Mouse (Mus musculus): ENCODE results near the gene Atp6v0a2. TPM values are rescaled to one million over a fixed set of nuclear protein-coding genes. Genes with fewer than 3 reads are reported as not detected.
"Not testable (repeated sequence)": the region's sequence is repeated elsewhere in the genome, so short reads cannot be mapped to it uniquely, and the experiment has no call there.

Gene Atp6v0a2
- polyA plus RNA-seq, 1 experiment from 2014 or later: 13.1 TPM

DNA sequence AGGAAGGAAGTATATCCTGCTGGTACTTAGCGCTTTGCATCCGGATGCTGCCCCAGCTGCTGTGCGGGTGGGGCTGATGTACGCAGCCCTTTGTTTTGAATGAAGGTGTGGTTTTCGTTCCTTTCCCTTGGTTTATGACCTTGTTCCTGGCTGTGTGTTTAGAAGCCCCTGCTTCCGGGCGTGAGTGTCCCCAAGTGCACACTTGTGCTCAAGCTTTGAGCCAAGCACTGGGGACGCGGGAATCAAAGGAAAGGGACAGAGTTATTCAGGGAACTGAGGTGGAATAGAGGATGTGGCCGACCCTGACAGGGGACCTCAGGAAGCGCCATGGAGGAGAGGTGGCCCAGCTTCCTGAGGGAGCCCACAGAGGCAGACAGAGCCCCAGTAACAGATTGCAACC is 13.7 kb upstream of the Atp6v0a2 start:
- no peaks in the 10 kb centered on the region for H3K27me3 ChIP-seq
- WGBS (ENCODE audit: insufficient replicate concordance): 36% methylated on average over 11 of the region's 11 CpGs
- no peak overlapping the region for H3K4me3 ChIP-seq (replicated peaks)
- H3K36me3 ChIP-seq (replicated peaks): no peaks in the 10 kb centered on the region
- H3K4me2 ChIP-seq: no peak overlapping the region
- no peaks in the 10 kb centered on the region for H3K4me1 ChIP-seq (replicated peaks)
- no peaks in the 10 kb centered on the region for H3K9me3 ChIP-seq (replicated peaks)
- no peak overlapping the region for H3K27ac ChIP-seq (replicated peaks)
- ATAC-seq (ENCODE audit: insufficient read depth): no peak
- H3K9ac ChIP-seq: no peak overlapping the region

DNA sequence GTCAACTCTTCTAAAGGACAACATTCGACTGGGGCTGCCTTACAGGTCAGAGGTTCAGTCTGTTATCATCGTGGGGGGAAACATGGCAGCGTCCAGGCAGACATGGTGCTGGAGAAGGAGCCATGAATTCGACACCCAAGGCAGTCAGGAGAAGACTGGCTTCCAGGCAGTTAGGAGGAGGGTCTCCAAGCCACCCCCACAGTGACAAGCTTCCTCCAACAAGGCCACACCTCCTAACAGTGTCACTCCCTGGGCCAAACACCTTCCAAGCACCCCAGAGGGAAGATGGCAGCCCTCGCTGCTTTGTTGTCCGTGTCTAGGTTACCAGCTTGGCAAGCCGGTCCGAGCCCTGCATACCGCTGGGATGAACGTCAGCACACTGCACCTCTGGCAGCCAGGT is 9.7 kb upstream of the Atp6v0a2 start:
- no peak overlapping the region for H3K4me3 ChIP-seq (replicated peaks)
- no peaks in the 10 kb centered on the region for H3K27me3 ChIP-seq
- no peaks in the 10 kb centered on the region for H3K9me3 ChIP-seq (replicated peaks)
- no peaks in the 10 kb centered on the region for H3K4me1 ChIP-seq (replicated peaks)
- no peak overlapping the region for H3K27ac ChIP-seq (replicated peaks)
- no peak overlapping the region for H3K9ac ChIP-seq
- ATAC-seq (ENCODE audit: insufficient read depth): no peak
- H3K36me3 ChIP-seq (replicated peaks): no peaks in the 10 kb centered on the region
- 75% methylated on average over 10 of the region's 10 CpGs for WGBS (ENCODE audit: insufficient replicate concordance)
- no peak overlapping the region for H3K4me2 ChIP-seq

DNA sequence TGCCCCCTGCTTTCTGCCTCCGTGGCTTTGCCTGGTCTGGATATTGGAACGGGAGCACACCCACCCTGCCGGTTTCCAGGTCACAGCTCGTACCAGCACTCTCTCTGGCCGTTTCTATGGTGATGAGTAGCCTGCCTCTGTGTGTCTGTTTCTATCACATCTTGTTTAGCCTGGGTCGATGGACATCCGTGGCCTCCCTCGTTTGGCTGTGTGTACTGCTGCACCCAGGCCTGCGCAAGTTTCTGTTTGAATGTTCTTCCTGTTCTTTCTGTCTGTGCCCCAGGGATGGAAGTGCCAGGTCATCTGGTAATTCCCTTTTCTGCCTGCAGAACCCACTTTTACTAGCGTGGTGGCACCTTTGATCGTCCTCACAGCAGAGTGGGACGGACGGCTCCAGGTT is 7.0 kb upstream of the Atp6v0a2 start:
- H3K4me1 ChIP-seq (replicated peaks): no peaks in the 10 kb centered on the region
- no peaks in the 10 kb centered on the region for H3K36me3 ChIP-seq (replicated peaks)
- no peak overlapping the region for H3K4me2 ChIP-seq
- no peaks in the 10 kb centered on the region for H3K9me3 ChIP-seq (replicated peaks)
- no peak overlapping the region for H3K27ac ChIP-seq (replicated peaks)
- H3K4me3 ChIP-seq (replicated peaks): no peak overlapping the region
- no peak for ATAC-seq (ENCODE audit: insufficient read depth)
- WGBS (ENCODE audit: insufficient replicate concordance): 59% methylated on average over 13 of the region's 13 CpGs
- H3K9ac ChIP-seq: no peak overlapping the region
- no peaks in the 10 kb centered on the region for H3K27me3 ChIP-seq

DNA sequence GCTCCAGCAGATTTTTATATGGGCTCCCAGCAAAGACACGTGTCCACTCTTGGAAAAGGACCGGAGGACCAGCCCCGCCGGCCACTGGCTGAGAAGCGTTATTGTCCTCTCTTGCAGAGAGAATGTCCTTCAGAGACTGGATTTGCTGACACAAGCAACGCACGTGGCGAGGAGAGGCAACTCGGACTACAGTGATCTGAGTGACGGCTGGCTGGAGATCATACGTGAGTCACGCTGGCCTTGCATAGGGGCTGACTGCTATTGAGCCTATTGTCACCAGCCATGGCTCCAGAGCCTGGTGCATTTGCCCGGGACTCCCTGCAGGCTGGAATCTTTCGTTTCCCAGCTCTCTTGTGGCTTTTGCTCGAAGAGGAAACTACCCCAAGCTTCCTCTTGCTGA is 5.5 kb upstream of the Atp6v0a2 start:
- H3K27ac ChIP-seq (replicated peaks): no peak overlapping the region
- H3K27me3 ChIP-seq: no peaks in the 10 kb centered on the region
- no peak for ATAC-seq (ENCODE audit: insufficient read depth)
- no peak overlapping the region for H3K4me3 ChIP-seq (replicated peaks)
- peaks cover 2% of the 10 kb centered on the region for H3K4me1 ChIP-seq (replicated peaks)
- no peaks in the 10 kb centered on the region for H3K9me3 ChIP-seq (replicated peaks)
- H3K4me2 ChIP-seq: no peak overlapping the region
- WGBS (ENCODE audit: insufficient replicate concordance): 60% methylated on average over 15 of the region's 15 CpGs
- H3K36me3 ChIP-seq (replicated peaks): no peaks in the 10 kb centered on the region
- no peak overlapping the region for H3K9ac ChIP-seq

DNA sequence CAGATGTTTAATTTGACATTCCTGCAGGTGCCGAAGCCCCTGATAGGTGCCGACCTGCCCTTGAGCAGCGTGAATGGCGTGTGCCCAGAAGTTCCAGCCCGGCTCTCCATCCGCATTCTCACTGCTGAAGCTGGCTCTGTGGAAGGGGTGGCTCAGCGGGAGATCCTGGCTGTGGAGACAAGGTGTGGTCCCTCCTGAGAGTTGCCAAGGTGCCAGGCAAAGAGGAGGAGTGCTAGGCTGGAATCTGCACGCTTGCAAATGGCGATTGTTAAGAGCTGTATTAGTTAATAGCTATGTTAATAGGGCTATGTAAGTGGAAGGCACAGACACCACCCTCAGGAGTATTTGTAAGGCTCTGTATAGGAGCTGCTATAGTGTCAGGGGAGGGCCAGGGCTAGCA is 4.1 kb upstream of the Atp6v0a2 start:
- H3K27ac ChIP-seq (replicated peaks): no peak overlapping the region
- no peak overlapping the region for H3K4me2 ChIP-seq
- H3K4me1 ChIP-seq (replicated peaks): peaks cover 10% of the 10 kb centered on the region
- ATAC-seq (ENCODE audit: insufficient read depth): no peak
- no peaks in the 10 kb centered on the region for H3K27me3 ChIP-seq
- H3K9ac ChIP-seq: no peak overlapping the region
- H3K36me3 ChIP-seq (replicated peaks): no peaks in the 10 kb centered on the region
- 77% methylated on average over 9 of the region's 9 CpGs for WGBS (ENCODE audit: insufficient replicate concordance)
- no peaks in the 10 kb centered on the region for H3K9me3 ChIP-seq (replicated peaks)
- no peak overlapping the region for H3K4me3 ChIP-seq (replicated peaks)

DNA sequence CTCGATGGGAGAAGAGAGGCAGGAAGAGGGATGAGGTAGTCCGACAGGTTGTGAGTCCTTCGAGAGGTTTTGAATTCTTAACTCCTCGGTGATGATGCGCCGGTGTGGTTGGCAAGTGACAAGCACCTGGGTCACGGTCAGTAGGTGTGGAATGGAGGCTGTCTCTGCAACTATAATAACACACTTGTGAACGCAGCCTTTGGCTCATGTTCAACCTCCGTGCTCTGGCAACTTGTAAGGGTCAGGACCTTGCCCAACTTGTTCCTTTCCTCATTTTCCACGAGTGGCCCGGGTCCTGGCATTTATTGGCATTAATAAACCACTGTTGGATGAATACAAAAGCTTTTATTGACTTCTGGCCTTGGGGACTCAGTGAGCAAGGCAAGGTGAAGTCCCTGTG is 1.3 kb downstream of the Atp6v0a2 start:
- H3K27ac ChIP-seq (replicated peaks): 0 out of 2 replicates have a peak overlapping the region, but pooled peaks have one; percentile 68
- H3K4me3 ChIP-seq (replicated peaks): peak overlapping the region; percentile 94
- no peaks in the 10 kb centered on the region for H3K27me3 ChIP-seq

DNA sequence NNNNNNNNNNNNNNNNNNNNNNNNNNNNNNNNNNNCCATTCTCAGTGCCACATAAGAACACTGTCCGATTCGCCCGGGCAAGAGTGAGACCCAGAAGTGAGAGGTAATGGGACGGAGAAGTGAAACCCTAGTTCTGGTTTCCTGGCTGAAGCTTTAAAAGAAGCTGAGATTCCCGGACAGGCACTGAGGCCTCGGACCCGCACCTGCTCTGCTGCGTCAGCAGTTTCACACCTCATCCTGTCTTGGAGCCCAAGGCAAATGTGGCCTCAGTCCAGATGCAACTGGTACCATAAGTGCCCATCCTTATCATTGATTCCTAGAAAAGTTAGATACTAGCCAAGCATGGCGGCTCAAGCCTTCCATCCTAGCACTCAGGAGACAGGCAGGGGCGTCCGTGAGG is 3.3 kb downstream of the Atp6v0a2 start:
- Histone ChIP-seq H3K4me2 (no peak overlapping the region), H3K36me3 (replicated peaks) (peaks cover 29% of the 10 kb centered on the region), H3K4me1 (replicated peaks) (peaks cover 27% of the 10 kb centered on the region), H3K9ac (no peak overlapping the region), H3K27ac (replicated peaks) (no peak overlapping the region), H3K9me3 (replicated peaks) (no peaks in the 10 kb centered on the region), H3K27me3 (no peaks in the 10 kb centered on the region), H3K4me3 (replicated peaks) (no peak overlapping the region)
- ATAC-seq (ENCODE audit: insufficient read depth): no peak
- 75% methylated on average over 11 of the region's 11 CpGs for WGBS (ENCODE audit: insufficient replicate concordance)

More for the DNA sequence above, 1.3 kb downstream of the Atp6v0a2 start:
- Histone ChIP-seq H3K4me1 (replicated peaks) (peaks cover 27% of the 10 kb centered on the region), H3K4me2 (peak overlapping the region; percentile 96), H3K9me3 (replicated peaks) (no peaks in the 10 kb centered on the region), H3K36me3 (replicated peaks) (peaks cover 11% of the 10 kb centered on the region), H3K9ac (peak overlapping the region; percentile 87)
- 7% methylated on average over 11 of the region's 11 CpGs for WGBS (ENCODE audit: insufficient replicate concordance)
- no peak for ATAC-seq (ENCODE audit: insufficient read depth)

DNA sequence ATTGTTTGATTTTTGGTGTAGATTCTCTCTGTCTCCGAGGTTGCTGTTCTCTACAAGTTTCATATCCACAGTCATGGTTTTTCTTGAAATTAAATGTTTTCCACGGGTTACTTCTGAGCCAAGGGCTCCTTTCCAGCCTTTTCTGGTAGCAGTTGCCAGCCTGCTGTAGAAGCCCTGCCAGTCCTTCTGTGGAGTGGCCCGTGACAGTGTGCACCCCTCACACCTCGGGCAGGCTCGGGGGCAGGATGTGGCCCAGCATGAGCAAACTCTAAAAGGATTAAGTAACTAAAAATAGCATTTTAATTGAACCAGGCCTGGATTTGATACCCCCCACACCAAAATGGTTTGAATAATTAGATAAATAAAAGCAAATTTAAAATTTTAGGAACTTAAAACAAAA is 4.1 kb downstream of the Atp6v0a2 start:
- WGBS (ENCODE audit: insufficient replicate concordance): 57% methylated on average over 5 of the region's 5 CpGs
- ATAC-seq (ENCODE audit: insufficient read depth): no peak

DNA sequence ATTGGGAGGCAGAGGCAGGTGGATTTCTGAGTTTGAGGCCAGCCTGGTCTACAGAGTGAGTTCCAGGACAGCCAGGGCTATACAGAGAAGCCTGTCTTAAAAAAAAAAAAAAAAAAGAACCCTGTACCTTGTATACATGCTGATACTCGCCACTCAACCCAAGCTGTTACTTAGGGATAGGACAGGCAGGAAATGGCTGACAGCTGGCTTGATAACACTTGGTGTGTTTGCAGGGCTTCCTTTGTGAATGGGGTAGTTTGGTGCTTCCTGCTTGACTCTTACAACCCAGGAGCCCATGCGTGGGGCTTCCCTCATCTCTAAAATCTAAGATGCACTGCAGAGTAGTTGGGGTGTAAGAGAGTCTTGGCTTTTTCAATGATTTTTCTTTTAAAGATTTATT is 5.0 kb downstream of the Atp6v0a2 start:
- no peak for ATAC-seq (ENCODE audit: insufficient read depth)

More for the DNA sequence above, 4.1 kb downstream of the Atp6v0a2 start:
- Histone ChIP-seq H3K9ac (no peak overlapping the region), H3K4me1 (replicated peaks) (peaks cover 27% of the 10 kb centered on the region), H3K9me3 (replicated peaks) (no peaks in the 10 kb centered on the region), H3K4me2 (no peak overlapping the region), H3K27me3 (no peaks in the 10 kb centered on the region), H3K36me3 (replicated peaks) (peaks cover 37% of the 10 kb centered on the region), H3K27ac (replicated peaks) (no peak overlapping the region), H3K4me3 (replicated peaks) (no peak overlapping the region)

DNA sequence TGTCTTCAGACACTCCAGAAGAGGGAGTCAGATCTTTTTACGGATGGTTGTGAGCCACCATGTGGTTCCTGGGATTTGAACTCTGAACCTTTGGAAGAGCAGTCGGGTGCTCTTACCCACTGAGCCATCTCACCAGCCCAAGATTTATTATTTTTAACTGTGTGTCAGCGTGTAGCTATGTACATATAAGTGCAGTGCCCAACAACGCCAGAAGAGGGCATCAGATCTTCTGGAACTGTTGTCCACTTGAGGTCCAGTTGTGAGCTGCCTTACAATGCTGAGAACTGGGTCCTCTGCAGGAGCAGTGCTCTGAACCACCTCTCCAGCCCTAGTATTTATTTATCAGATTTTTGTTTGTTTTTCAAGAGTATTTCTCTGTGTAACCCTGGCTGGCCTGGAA is 6.7 kb downstream of the Atp6v0a2 start:
- H3K4me3 ChIP-seq (replicated peaks); H3K27ac ChIP-seq (replicated peaks); H3K4me2 ChIP-seq; H3K9ac ChIP-seq; H3K27me3 ChIP-seq; ATAC-seq (ENCODE audit: insufficient read depth); H3K9me3 ChIP-seq (replicated peaks); H3K4me1 ChIP-seq (replicated peaks): not testable (repeated sequence)
- peaks cover 62% of the 10 kb centered on the region for H3K36me3 ChIP-seq (replicated peaks)
- WGBS (ENCODE audit: insufficient replicate concordance): 73% methylated on average over 4 of the region's 4 CpGs

More for the DNA sequence above, 5.0 kb downstream of the Atp6v0a2 start:
- H3K4me2 ChIP-seq: no peak overlapping the region
- H3K27ac ChIP-seq (replicated peaks): no peak overlapping the region
- H3K4me1 ChIP-seq (replicated peaks): peaks cover 20% of the 10 kb centered on the region
- no peak overlapping the region for H3K4me3 ChIP-seq (replicated peaks)
- WGBS (ENCODE audit: insufficient replicate concordance): 23% methylated on average over 2 of the region's 2 CpGs
- H3K9ac ChIP-seq: no peak overlapping the region
- H3K9me3 ChIP-seq (replicated peaks): no peaks in the 10 kb centered on the region
- no peaks in the 10 kb centered on the region for H3K27me3 ChIP-seq
- peaks cover 45% of the 10 kb centered on the region for H3K36me3 ChIP-seq (replicated peaks)

DNA sequence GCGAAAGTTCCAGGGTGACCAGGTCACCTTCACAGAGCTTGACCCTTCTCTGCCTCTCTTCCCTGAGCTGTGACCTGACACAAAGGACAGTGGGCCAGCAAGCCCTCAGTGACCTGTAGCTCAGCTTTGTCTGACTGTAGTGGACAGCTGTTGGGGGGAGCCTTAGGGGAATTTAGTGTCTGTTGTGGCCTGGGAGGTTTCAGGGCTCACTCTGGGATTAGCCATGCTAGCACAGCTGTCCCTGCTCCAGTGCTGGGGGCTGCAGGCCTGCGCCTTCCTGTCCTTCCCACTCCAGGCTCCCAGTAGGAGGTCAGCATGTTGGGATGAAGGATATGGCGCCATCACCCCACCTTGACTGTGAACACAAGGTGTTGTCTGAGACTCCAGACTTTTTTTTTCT is 7.8 kb downstream of the Atp6v0a2 start:
- Histone ChIP-seq H3K9me3 (replicated peaks) (no peaks in the 10 kb centered on the region), H3K4me2 (no peak overlapping the region), H3K27me3 (no peaks in the 10 kb centered on the region), H3K27ac (replicated peaks) (no peak overlapping the region), H3K4me1 (replicated peaks) (no peaks in the 10 kb centered on the region; the same call in 1 of the 2 replicates), H3K4me3 (replicated peaks) (no peak overlapping the region), H3K9ac (no peak overlapping the region), H3K36me3 (replicated peaks) (peaks cover 66% of the 10 kb centered on the region)
- ATAC-seq (ENCODE audit: insufficient read depth): no peak
- 77% methylated on average over 3 of the region's 3 CpGs for WGBS (ENCODE audit: insufficient replicate concordance)

DNA sequence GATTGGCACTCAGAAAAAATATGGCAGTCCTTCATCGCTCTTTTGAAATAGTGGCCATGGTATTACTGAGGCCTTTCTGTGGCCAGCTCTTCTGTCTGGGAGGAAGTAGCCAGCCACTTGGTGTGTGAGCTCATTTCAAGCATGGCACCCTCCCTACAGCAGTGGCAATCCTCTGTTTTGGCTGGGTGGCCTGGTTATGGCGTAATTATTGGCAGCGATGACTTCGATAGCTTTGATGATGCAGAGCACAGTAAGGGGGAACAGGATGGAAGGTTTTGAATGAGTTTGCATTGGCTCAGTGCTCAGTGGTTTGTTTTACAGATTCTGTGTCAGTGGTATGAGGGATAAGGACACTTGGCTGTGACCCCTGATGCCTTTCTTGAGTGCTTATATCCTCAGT is 8.3 kb downstream of the Atp6v0a2 start:
- no peak overlapping the region for H3K27ac ChIP-seq (replicated peaks)
- H3K4me3 ChIP-seq (replicated peaks): no peak overlapping the region
- ATAC-seq (ENCODE audit: insufficient read depth): no peak
- H3K36me3 ChIP-seq (replicated peaks): peaks cover 72% of the 10 kb centered on the region
- no peaks in the 10 kb centered on the region for H3K9me3 ChIP-seq (replicated peaks)
- no peak overlapping the region for H3K9ac ChIP-seq
- H3K27me3 ChIP-seq: no peaks in the 10 kb centered on the region
- H3K4me1 ChIP-seq (replicated peaks): no peaks in the 10 kb centered on the region; the same call in 1 of the 2 replicates
- WGBS (ENCODE audit: insufficient replicate concordance): 86% methylated on average over 4 of the region's 4 CpGs
- no peak overlapping the region for H3K4me2 ChIP-seq

All from liver, embryonic 15.5 days (tissue).